Mouse (Mus musculus) CH12.LX (cell line): ENCODE results near the gene Rsc1a1.

Experiments used
- CHD1 ChIP-seq: IDR thresholded peaks from 2 replicates; pipeline ENCODE4 v1.6.1; 2012; ENCODE audit warnings: low read depth, low read length, improper control_type of control experiment, inconsistent platforms
- CHD2 ChIP-seq: IDR thresholded peaks from 2 replicates; pipeline ENCODE4 v1.6.1; 2011; ENCODE audit warnings: low read length, improper control_type of control experiment
- CTCF ChIP-seq, 2 experiments: IDR thresholded peaks in 1 of 2; conservative IDR thresholded peaks in 1 of 2; 2 replicates each; pipeline ENCODE4 v1.5.1; 2011 to 2012; ENCODE audit warnings: low read depth in 2 of 2, low read length in 2 of 2, improper control_type of control experiment in 1 of 2, inconsistent platforms in 1 of 2, mild to moderate bottlenecking in 1 of 2, moderate library complexity in 1 of 2
- E2F4 ChIP-seq: IDR thresholded peaks from 2 replicates; pipeline ENCODE4 v1.6.1; 2011; ENCODE audit warnings: low read depth, low read length, improper control_type of control experiment; ENCODE audit not compliant: insufficient replicate concordance
- EP300 ChIP-seq: IDR thresholded peaks from 2 replicates; pipeline ENCODE4 v1.6.1; 2011; ENCODE audit warnings: low read length, improper control_type of control experiment
- ETS1 ChIP-seq: conservative IDR thresholded peaks from 2 replicates; pipeline ENCODE4 v1.6.1; 2012; ENCODE audit warnings: low read depth, mild to moderate bottlenecking, inconsistent platforms, low read length, improper control_type of control experiment, moderate library complexity
- HCFC1 ChIP-seq: IDR thresholded peaks from 2 replicates; pipeline ENCODE4 v1.6.1; 2012; ENCODE audit warnings: low read depth, mild to moderate bottlenecking, inconsistent platforms, low read length, improper control_type of control experiment
- MEF2A ChIP-seq: IDR thresholded peaks from 2 replicates; pipeline ENCODE4 v1.6.1; 2014; ENCODE audit warnings: low read depth, mild to moderate bottlenecking, inconsistent platforms, low read length, improper control_type of control experiment, borderline replicate concordance
- NRF1 ChIP-seq: IDR thresholded peaks from 2 replicates; pipeline ENCODE4 v1.6.1; 2014; ENCODE audit warnings: low read depth, mild to moderate bottlenecking, inconsistent platforms, low read length, improper control_type of control experiment, moderate library complexity
- POLR2A ChIP-seq: IDR thresholded peaks from 2 replicates; pipeline ENCODE4 v1.6.1; 2011; ENCODE audit warnings: low read depth, mild to moderate bottlenecking, improper control_type of control experiment, low read length
- RAD21 ChIP-seq: IDR thresholded peaks from 2 replicates; pipeline ENCODE4 v1.6.1; 2011; ENCODE audit warnings: low read depth, mild to moderate bottlenecking, low read length, improper control_type of control experiment, moderate library complexity
- ZNF384 ChIP-seq: IDR thresholded peaks from 2 replicates; pipeline ENCODE4 v1.6.1; 2012; ENCODE audit warnings: low read depth, low read length, improper control_type of control experiment, inconsistent platforms

DNA sequence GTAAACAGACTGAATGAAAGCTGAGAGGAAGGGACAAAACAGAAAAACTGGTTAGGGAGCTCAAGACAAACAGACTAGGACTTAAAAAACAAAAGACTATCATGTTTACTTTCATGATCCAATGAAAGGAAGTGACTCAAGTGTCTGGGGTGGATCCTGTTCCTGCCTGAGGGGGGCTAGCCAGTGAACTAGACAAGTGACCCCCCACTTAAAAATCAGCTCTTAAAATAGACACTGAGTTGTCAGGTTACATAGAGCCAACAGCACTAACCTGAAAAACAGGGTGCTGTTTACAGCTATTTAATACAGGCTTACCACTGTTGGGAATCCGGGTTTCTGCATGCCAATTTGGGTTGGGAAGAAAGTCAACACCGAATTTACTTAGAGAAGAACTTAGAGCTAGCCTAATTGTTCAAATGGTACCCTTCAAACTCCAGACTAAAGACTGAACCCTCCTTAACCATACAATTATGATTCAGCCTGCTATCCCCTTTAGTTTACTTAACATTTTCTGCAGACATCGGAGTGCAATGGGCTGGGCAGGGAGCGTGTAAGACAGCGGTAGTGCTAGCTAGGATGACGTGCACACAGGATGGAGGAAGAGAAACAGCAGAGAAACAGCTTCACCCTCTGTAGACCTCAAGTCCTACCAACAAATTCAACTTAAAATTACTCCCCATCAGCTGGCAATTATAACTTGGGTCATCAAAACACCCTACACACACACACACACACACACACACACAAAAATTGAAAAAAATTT is 35.5 kb upstream of the Rsc1a1 start:
- TF ChIP-seq HCFC1: no peak
- no peak for TF ChIP-seq MEF2A
- TF ChIP-seq RAD21: no peak
- TF ChIP-seq POLR2A: no peak
- TF ChIP-seq EP300: no peak
- TF ChIP-seq CTCF (conservative IDR thresholded peaks at IDR 0.05 in 1 of 2, IDR thresholded peaks at IDR 0.05 in 1 of 2; ENCODE audit: low read depth in 2 of 2, low read length in 2 of 2): no peak
- no peak for TF ChIP-seq CHD1
- TF ChIP-seq CHD2: no peak
- no peak for TF ChIP-seq ETS1
- no peak for TF ChIP-seq NRF1
- TF ChIP-seq ZNF384: no peak
- no peak for TF ChIP-seq E2F4
